Mouse (Mus musculus) limb, embryonic 15.5 days (tissue): ENCODE measurements at regions not wholly inside any gene's neighbourhood (a gene's known extent, or its start where the extent isn't known, plus 50 kb on each side); places are given as distances from the start of the nearest gene placed in this dataset.
A peak's percentile ranks its signal among the peaks of the same experiment; 100 is the strongest.

Experiments used
- ATAC-seq: fragments of 200-750 bp; cut with Nextera tagmentation; 2 replicates; pipeline ENCODE4 v1.8.0; 2017; ENCODE audit warnings: low read depth, moderate TSS enrichment; ENCODE audit not compliant: insufficient number of reproducible peaks, low FRiP score, low TSS enrichment
- H3K27ac ChIP-seq: fragments of 300-500 bp; sonication (generic); 2 replicates; pipeline ENCODE4 v1.5.1; 2015; ENCODE audit warnings: moderate library complexity, mild to moderate bottlenecking, inconsistent platforms
- H3K27me3 ChIP-seq: fragments of 300-500 bp; sonication (generic); 2 replicates; pipeline ENCODE4 v1.6.1; 2015; ENCODE audit warnings: inconsistent platforms
- H3K36me3 ChIP-seq: fragments of 300-500 bp; sonication (generic); 2 replicates; pipeline ENCODE4 v1.6.1; 2015; ENCODE audit warnings: inconsistent platforms
- H3K4me1 ChIP-seq: fragments of 300-500 bp; sonication (generic); 2 replicates; pipeline ENCODE4 v1.6.1; 2015; ENCODE audit warnings: inconsistent platforms
- H3K4me2 ChIP-seq: fragments of 300-500 bp; sonication (generic); 2 replicates; pipeline ENCODE4 v1.6.1; 2015; ENCODE audit warnings: mild to moderate bottlenecking, inconsistent platforms
- H3K4me3 ChIP-seq: fragments of 300-500 bp; sonication (generic); 2 replicates; pipeline ENCODE4 v1.5.1; 2015; ENCODE audit warnings: mild to moderate bottlenecking, inconsistent platforms
- H3K9ac ChIP-seq: fragments of 300-500 bp; sonication (generic); 2 replicates; pipeline ENCODE4 v1.6.1; 2015; ENCODE audit warnings: inconsistent platforms
- H3K9me3 ChIP-seq: fragments of 300-500 bp; sonication (generic); 2 replicates; pipeline ENCODE4 v1.6.1; 2016; ENCODE audit warnings: inconsistent platforms
- WGBS: fragments of 180-500 bp; shearing (Covaris S2); methylation state at CpG from one replicate; pipeline ENCODE4 v1.1.7; 2015; 5-methylcytosine and 5-hydroxymethylcytosine counted together

DNA sequence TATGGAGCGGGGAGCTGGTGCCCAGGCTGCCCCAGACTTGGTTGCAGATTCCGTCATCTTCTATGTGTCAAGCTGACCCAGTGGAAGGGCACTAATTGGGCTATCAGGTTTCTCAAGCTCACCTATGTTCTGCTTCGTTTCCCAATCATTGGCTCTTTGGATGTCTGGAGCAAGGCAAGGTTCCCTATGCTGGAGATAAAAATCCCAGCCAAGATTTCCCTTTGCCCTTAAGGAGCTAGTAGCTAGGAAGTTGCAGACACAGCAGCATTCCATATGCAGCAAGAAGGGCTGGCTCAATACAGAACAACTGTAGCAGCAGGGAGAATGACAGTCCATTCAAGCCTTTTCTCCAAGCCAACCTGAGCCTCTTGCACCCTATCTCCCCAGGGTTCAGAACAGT lies 159.2 kb upstream of the Zfp706 start:
- Histone ChIP-seq H3K4me2 (no peak overlapping the region), H3K9me3 (no peaks in the 10 kb centered on the region), H3K9ac (no peak overlapping the region), H3K4me1 (peaks cover 7% of the 10 kb centered on the region), H3K36me3 (no peaks in the 10 kb centered on the region), H3K27ac (no peak overlapping the region), H3K4me3 (no peak overlapping the region), H3K27me3 (no peaks in the 10 kb centered on the region)
- ATAC-seq, result no peak
- 72% methylated on average over 3 of the region's 3 CpGs for WGBS

- Histone ChIP-seq H3K36me3 (no peaks in the 10 kb centered on the region), H3K27me3 (no peaks in the 10 kb centered on the region), H3K4me2 (peak overlapping the region; percentile 31; the same call in 1 of the 2 replicates), H3K9me3 (no peaks in the 10 kb centered on the region), H3K9ac (no peak overlapping the region), H3K27ac (no peak overlapping the region), H3K4me3 (no peak overlapping the region), H3K4me1 (peaks cover 7% of the 10 kb centered on the region)
- ATAC-seq, result no peak
- 20% methylated on average over 12 of the region's 12 CpGs for WGBS
Observed at GRCm38 (mm10) chr15:37165887-37166507, 158.4 kb upstream of the Zfp706 start.

DNA sequence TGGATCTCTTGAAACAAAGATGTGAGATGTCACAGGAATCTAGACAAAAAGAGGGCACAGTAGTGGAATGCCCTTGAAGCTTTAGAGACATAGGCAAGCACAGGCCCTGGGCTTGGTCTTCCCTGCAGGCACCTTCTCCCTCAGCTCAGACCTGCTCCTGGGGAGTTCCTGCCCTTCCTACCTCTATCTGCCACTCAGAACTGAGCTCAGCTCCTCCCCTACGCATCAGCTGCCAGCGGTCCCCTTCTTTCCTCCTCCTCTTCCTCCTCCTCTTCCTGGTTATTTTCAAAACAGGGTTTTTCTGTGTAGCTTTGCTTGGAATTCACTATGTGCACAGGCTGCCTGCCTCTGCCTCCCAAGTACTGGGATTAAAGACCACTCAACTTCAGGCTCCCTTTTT lies 157.6 kb upstream of the Zfp706 start:
- H3K36me3 ChIP-seq, result no peaks in the 10 kb centered on the region
- H3K27me3 ChIP-seq, result no peaks in the 10 kb centered on the region
- H3K4me2 ChIP-seq, result no peak overlapping the region
- H3K4me1 ChIP-seq, result peaks cover 7% of the 10 kb centered on the region
- ATAC-seq, result no peak
- no peaks in the 10 kb centered on the region for H3K9me3 ChIP-seq
- no peak overlapping the region for H3K9ac ChIP-seq
- H3K27ac ChIP-seq, result no peak overlapping the region
- WGBS, result 58% methylated on average over 2 of the region's 2 CpGs
- H3K4me3 ChIP-seq, result no peak overlapping the region

DNA sequence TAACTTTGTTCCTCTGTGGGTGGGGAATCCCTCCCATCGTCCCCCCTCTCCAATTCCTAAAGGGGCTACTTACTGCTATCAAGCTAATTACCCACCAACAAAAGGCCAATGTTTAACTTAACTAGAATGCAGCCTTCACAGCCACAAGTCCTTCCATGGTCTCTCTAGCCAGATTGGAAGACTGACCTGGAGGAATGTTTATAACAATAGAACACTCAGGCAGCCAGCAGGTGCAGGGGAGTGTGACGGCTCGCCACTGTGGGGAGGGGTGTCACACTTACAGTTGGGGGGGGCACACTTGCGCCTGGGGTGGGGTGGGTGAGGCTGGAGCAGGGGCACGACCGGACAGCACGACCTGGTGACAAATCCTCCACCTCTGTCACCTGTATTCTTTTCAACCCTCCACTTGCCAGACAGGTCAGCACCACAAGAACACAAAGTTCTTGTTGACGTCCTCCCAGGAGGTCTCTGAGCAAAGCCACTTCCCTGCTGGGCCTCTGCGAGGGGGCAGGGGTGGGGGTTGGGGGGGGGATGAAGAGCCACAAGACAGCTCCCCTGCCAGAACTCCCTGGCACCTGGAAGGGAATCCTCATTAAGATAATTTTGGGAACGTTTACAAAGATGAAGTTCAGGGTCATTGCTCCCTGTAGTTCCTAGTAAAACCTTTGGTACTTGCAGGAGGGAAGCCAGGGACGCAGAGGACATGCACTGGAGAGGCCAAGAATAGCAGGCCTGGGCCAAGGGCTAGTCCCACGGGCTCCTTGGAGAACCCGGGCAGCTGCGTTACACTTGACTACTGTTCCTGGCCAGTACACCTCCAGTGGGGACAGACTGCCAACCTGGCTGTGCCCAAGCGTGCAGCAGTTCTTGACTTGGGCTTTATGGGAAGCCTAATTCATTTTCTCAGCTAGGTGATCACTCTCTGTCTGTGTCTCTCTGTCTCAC lies 156.9 kb upstream of the Zfp706 start:
- WGBS, result 38% methylated on average over 15 of the region's 15 CpGs
- no peak for ATAC-seq
- Histone ChIP-seq H3K4me1 (peaks cover 7% of the 10 kb centered on the region), H3K27me3 (no peaks in the 10 kb centered on the region), H3K36me3 (no peaks in the 10 kb centered on the region), H3K27ac (no peak overlapping the region), H3K9ac (no peak overlapping the region), H3K4me3 (no peak overlapping the region), H3K9me3 (no peaks in the 10 kb centered on the region), H3K4me2 (no peak overlapping the region)

DNA sequence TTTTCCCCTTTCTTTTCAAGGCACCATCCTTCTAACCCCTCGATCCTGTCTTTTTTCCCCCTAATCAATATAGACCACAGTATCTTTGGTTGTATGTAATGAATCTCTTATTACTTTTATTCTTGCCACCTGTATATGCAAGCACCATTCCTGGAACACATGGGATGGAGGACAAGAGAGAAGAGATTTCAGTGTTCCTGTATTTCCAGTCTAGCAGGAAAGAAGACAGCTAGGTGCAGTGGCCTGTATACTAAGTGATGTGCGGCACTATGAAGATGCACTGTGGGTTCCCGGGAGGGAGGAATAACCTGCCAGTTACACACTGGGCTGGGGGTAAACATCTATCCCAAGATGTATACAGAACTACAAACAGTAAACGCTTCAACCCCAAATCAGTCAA lies 152.4 kb upstream of the Zfp706 start:
- ATAC-seq, result no peak
- Histone ChIP-seq H3K27ac (peak overlapping the region; percentile 59), H3K4me3 (no peak overlapping the region), H3K9ac (no peak overlapping the region), H3K27me3 (no peaks in the 10 kb centered on the region), H3K4me1 (peaks cover 5% of the 10 kb centered on the region; the same call in 1 of the 2 replicates), H3K4me2 (no peak overlapping the region), H3K9me3 (no peaks in the 10 kb centered on the region), H3K36me3 (no peaks in the 10 kb centered on the region)
- WGBS, result 60% methylated on average over 4 of the region's 4 CpGs

DNA sequence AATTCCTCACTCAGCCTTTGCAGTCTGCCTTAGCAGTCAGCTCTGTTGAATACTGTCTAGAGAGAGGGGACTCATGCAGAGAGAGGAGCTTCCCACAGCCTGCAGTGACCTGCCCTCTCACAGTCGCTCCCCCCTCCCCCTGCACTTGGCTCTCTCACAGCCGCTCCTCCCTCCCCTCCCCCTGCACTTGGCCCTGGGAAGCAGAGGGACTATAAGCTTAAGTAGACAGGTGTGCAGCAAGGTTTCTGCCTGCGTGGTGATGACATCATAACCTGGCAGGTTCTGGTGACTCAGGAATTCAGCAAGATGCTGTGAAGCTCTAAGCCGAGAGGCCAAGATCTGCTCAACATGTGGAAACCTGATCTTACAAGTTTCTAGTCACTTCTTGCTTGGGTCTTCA lies 151.8 kb upstream of the Zfp706 start:
- H3K4me2 ChIP-seq, result no peak overlapping the region
- peak overlapping the region; percentile 59 for H3K27ac ChIP-seq
- H3K36me3 ChIP-seq, result no peaks in the 10 kb centered on the region
- H3K27me3 ChIP-seq, result no peaks in the 10 kb centered on the region
- no peak overlapping the region for H3K4me3 ChIP-seq
- no peak overlapping the region for H3K9ac ChIP-seq
- WGBS, result 3% methylated on average over 4 of the region's 4 CpGs
- H3K9me3 ChIP-seq, result no peaks in the 10 kb centered on the region
- ATAC-seq, result 0 out of 2 replicates have a peak, but pooled peaks have one; percentile 52
- peaks cover 5% of the 10 kb centered on the region; the same call in 1 of the 2 replicates for H3K4me1 ChIP-seq

DNA sequence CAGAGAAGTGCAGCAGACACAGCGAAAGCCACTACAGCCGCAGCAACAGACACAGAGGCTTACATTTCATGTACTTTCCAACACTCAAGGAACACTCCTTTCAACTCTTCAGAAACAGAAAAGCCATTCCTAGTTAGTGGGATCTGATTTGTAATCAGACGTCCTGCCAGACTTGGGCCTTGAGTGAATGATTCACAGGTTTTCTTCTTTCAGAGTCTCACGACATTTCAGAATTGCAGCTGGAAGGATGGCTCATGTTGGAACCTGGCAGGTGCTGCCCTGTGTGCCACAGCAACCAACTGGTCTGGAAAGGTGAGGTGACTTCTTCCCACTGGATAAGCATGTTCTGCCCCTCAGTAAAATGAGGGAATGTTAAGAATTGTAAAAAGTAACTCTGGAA lies 149.8 kb upstream of the Zfp706 start:
- no peak overlapping the region for H3K4me2 ChIP-seq
- H3K9ac ChIP-seq, result no peak overlapping the region
- peaks cover 5% of the 10 kb centered on the region; the same call in 1 of the 2 replicates for H3K4me1 ChIP-seq
- H3K4me3 ChIP-seq, result no peak overlapping the region
- 61% methylated on average over 4 of the region's 4 CpGs for WGBS
- H3K9me3 ChIP-seq, result no peaks in the 10 kb centered on the region
- H3K27ac ChIP-seq, result no peak overlapping the region
- ATAC-seq, result no peak
- no peaks in the 10 kb centered on the region for H3K36me3 ChIP-seq
- H3K27me3 ChIP-seq, result no peaks in the 10 kb centered on the region

- no peak overlapping the region for H3K9ac ChIP-seq
- H3K9me3 ChIP-seq, result no peaks in the 10 kb centered on the region
- no peak overlapping the region for H3K4me2 ChIP-seq
- no peak overlapping the region for H3K4me3 ChIP-seq
- peaks cover 5% of the 10 kb centered on the region; the same call in 1 of the 2 replicates for H3K4me1 ChIP-seq
- WGBS, result 83% methylated on average over 4 of the region's 4 CpGs
- no peaks in the 10 kb centered on the region for H3K36me3 ChIP-seq
- H3K27ac ChIP-seq, result no peak overlapping the region
- H3K27me3 ChIP-seq, result no peaks in the 10 kb centered on the region
- no peak for ATAC-seq
Observed at GRCm38 (mm10) chr15:37154934-37155333, 147.4 kb upstream of the Zfp706 start.

- WGBS, result 86% methylated on average over 6 of the region's 6 CpGs
- no peak overlapping the region for H3K27ac ChIP-seq
- no peaks in the 10 kb centered on the region for H3K36me3 ChIP-seq
- no peak overlapping the region for H3K4me2 ChIP-seq
- H3K9me3 ChIP-seq, result no peaks in the 10 kb centered on the region
- ATAC-seq, result no peak
- no peak overlapping the region for H3K9ac ChIP-seq
- no peaks in the 10 kb centered on the region for H3K4me1 ChIP-seq
- no peak overlapping the region for H3K4me3 ChIP-seq
- no peaks in the 10 kb centered on the region for H3K27me3 ChIP-seq
Observed at GRCm38 (mm10) chr15:37153177-37153576, 145.6 kb upstream of the Zfp706 start.

- WGBS, result 1% methylated on average over 35 of the region's 35 CpGs
- H3K4me3 ChIP-seq, result peak overlapping the region; percentile 51
Observed at GRCm38 (mm10) chr15:37135590-37136164, 128.1 kb upstream of the Zfp706 start.

DNA sequence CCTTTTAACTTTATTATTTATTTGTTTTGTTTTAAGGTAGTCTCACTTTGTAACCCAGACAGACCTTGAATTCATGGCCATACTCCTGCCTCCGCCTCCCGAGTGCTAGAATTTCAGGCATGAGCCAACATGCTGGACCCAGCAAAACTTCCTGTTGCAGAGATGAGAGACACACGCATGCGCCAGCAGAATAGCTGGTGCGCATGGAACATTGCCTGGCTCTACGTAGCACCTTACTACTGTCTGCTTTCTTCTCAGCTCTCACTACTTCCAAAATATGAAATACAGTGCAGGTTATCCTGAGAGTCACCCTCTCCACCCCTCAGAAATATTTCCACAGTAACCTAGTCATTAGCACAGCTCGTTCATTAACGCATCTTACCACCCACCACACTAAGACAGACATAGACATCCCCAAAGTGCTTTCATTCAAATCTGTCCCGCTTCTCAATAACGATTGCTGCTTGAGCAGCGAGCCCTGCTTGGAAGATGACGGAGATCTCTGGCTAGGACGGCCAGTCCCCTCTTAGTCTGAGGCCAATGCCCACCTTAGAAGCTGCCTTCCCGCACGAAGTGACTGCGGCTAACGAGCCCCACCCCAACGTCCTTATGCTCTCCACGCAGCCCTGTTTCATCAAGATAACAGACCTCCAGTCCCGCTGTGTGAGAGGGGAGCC lies 127.5 kb upstream of the Zfp706 start:
- Histone ChIP-seq H3K4me2 (peak overlapping the region; percentile 66), H3K9me3 (no peaks in the 10 kb centered on the region), H3K9ac (peak overlapping the region; percentile 41), H3K36me3 (no peaks in the 10 kb centered on the region), H3K27me3 (no peaks in the 10 kb centered on the region), H3K4me3 (peak overlapping the region; percentile 51), H3K27ac (peak overlapping the region; percentile 87), H3K4me1 (peaks cover 12% of the 10 kb centered on the region)
- WGBS, result 20% methylated on average over 20 of the region's 20 CpGs
- ATAC-seq, result peak; percentile 48; the same call in 1 of the 2 replicates

More at GRCm38 (mm10) chr15:37135590-37136164, 128.1 kb upstream of the Zfp706 start:
- Histone ChIP-seq H3K9me3 (no peaks in the 10 kb centered on the region), H3K4me2 (peak overlapping the region; percentile 66), H3K36me3 (no peaks in the 10 kb centered on the region), H3K4me1 (peaks cover 12% of the 10 kb centered on the region), H3K9ac (peak overlapping the region; percentile 41), H3K27ac (peak overlapping the region; percentile 87), H3K27me3 (no peaks in the 10 kb centered on the region)
- ATAC-seq, result peak; percentile 71
